Mouse (Mus musculus) liver, postnatal 0 days (tissue): Measurements from ENCODE around the gene Dagla. TPM values are rescaled to one million over a fixed set of nuclear protein-coding genes. Genes with fewer than 3 reads are reported as not detected.

Experiments
- ATAC-seq: fragments of 200-750 bp; cut with Nextera tagmentation; 2 replicates; pipeline ENCODE4 v1.8.0; 2017; ENCODE audit warnings: mild to moderate bottlenecking, moderate library complexity
- DNase-seq: peaks from one replicate; pipeline ENCODE4 v3.0.0-alpha.2; 2016
- H3K27ac ChIP-seq: fragments of 300-500 bp; sonication (generic); 2 replicates; pipeline ENCODE4 v1.5.1; 2014; ENCODE audit warnings: antibody characterized with exemption, moderate library complexity, mild to moderate bottlenecking, low read depth
- H3K27me3 ChIP-seq: fragments of 300-500 bp; sonication (generic); 2 replicates; pipeline ENCODE4 v1.6.1; 2014; ENCODE audit warnings: low read length, control low read depth, mixed read lengths; ENCODE audit not compliant: insufficient read depth
- H3K36me3 ChIP-seq: fragments of 300-500 bp; sonication (generic); replicated peaks from 2 replicates; pipeline ENCODE4 v1.6.1; 2014; ENCODE audit warnings: mild to moderate bottlenecking, control low read depth, low read length, moderate library complexity, mixed read lengths; ENCODE audit not compliant: insufficient read depth
- H3K4me1 ChIP-seq: fragments of 300-500 bp; sonication (generic); 2 replicates; pipeline ENCODE4 v1.6.1; 2014; ENCODE audit warnings: antibody characterized with exemption, mild to moderate bottlenecking, control low read depth; ENCODE audit not compliant: insufficient read depth
- H3K4me2 ChIP-seq: fragments of 300-500 bp; sonication (generic); 2 replicates; pipeline ENCODE4 v1.6.1; 2014; ENCODE audit warnings: low read depth, mild to moderate bottlenecking, low read length, moderate library complexity, mixed read lengths
- H3K4me3 ChIP-seq: fragments of 300-500 bp; sonication (generic); 2 replicates; pipeline ENCODE4 v1.5.1; 2014; ENCODE audit warnings: low read depth, low read length
- H3K9ac ChIP-seq: fragments of 300-500 bp; sonication (generic); replicated peaks from 2 replicates; pipeline ENCODE4 v1.6.1; 2014; ENCODE audit warnings: mild to moderate bottlenecking, moderate library complexity
- H3K9me3 ChIP-seq: fragments of 300-500 bp; sonication (generic); 2 replicates; pipeline ENCODE4 v1.6.1; 2016; ENCODE audit warnings: mild to moderate bottlenecking, control low read depth, low read length, mixed read lengths
- CTCF ChIP-seq: sonication (generic); IDR thresholded peaks from 2 replicates; pipeline ENCODE4 v1.5.1; 2016; ENCODE audit warnings: antibody characterized with exemption, low read depth
- EP300 ChIP-seq: IDR thresholded peaks from 2 replicates; pipeline ENCODE4 v1.6.1; 2016; ENCODE audit warnings: antibody characterized with exemption, low read depth, mild to moderate bottlenecking
- WGBS: fragments of 180-500 bp; shearing (Covaris S2); extraction: QIAGEN DNeasy Blood & Tissue Kit; methylation state at CpG from one replicate; pipeline ENCODE4 v1.1.7; 2014; ENCODE audit not compliant: insufficient replicate concordance; 5-methylcytosine and 5-hydroxymethylcytosine counted together
- polyA plus RNA-seq: library from polyadenylated mRNA; unstranded; fragments of >200 nt; fragmentation: Nextera tagmentation; extraction: Ambion mirVana; gene quantifications from 2 replicates; pipeline ENCODE4 v1.2.1, GENCODE M21; 2015

The Dagla gene
- polyA plus RNA-seq, 1 experiment from 2014 or later = 0.21 TPM

DNA sequence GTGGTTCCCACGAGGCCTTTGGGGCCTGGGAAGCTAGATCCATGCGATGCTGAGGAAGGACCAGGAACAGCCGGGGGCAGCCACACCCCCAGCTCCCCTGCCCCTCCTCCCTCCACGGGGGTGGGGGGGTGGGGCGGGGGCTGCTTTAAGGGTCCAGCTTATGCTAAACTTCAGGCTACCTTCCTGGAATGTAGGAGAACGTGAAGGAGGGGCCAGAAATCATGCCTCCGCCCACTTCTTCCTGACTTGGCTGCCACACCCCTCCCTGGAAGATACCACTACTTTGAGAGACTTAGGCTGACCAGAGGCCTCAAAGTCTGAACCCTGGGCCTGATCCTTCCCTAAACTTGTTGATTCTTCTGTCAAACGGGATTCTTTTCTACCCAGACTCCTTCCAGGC, 82.0 kb downstream of the Dagla start:
- Histone ChIP-seq H3K4me2 (no peak overlapping the region), H3K9me3 (no peaks in the 10 kb centered on the region), H3K4me3 (no peak overlapping the region), H3K27ac (no peak overlapping the region), H3K36me3 (peaks cover 3% of the 10 kb centered on the region; the same call in 1 of the 2 replicates), H3K9ac (no peak overlapping the region), H3K27me3 (no peaks in the 10 kb centered on the region), H3K4me1 (peaks cover 13% of the 10 kb centered on the region)
- no peak for DNase-seq
- ATAC-seq = no peak
- TF ChIP-seq CTCF (no peak), EP300 (no peak)
- WGBS = 48% methylated on average over 8 of the region's 8 CpGs

- no peak for TF ChIP-seq EP300
- TF ChIP-seq CTCF = no peak
- Histone ChIP-seq H3K4me2 (no peak overlapping the region), H3K9me3 (no peaks in the 10 kb centered on the region), H3K9ac (no peak overlapping the region), H3K27ac (no peak overlapping the region), H3K4me3 (no peak overlapping the region), H3K36me3 (peaks cover 3% of the 10 kb centered on the region; the same call in 1 of the 2 replicates), H3K27me3 (no peaks in the 10 kb centered on the region), H3K4me1 (peaks cover 13% of the 10 kb centered on the region)
- DNase-seq (no peak), ATAC-seq (no peak)
- 46% methylated on average over 4 of the region's 4 CpGs for WGBS
Measured at GRCm38 (mm10) chr19:10221585-10221984, 83.1 kb downstream of the Dagla start.

DNA sequence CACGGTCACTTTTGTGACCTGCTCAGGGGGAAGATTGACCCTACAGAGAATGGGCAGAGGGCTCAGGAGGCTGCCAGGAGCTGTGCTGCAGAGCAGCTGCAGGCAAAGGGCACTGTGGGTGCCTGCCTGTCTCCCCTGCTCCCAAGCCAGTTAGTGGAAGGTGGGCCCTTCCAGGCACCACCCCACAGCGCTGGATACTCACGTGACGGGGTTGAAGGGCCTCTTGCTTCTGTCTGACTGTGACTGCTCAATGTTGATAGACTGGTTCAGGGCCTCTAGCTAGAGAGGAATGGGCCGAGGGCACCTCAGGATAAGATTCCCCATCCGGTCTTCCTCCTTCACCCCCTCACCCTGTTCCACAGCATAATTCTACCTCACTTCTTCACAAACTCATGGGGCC, 85.1 kb downstream of the Dagla start:
- no peaks in the 10 kb centered on the region for H3K27me3 ChIP-seq
- H3K9ac ChIP-seq = no peak overlapping the region
- ATAC-seq (no peak), DNase-seq (no peak)
- H3K9me3 ChIP-seq = no peaks in the 10 kb centered on the region
- no peaks in the 10 kb centered on the region for H3K4me1 ChIP-seq
- peaks cover 3% of the 10 kb centered on the region; the same call in 1 of the 2 replicates for H3K36me3 ChIP-seq
- H3K4me2 ChIP-seq = no peak overlapping the region
- H3K27ac ChIP-seq = no peak overlapping the region
- H3K4me3 ChIP-seq = no peak overlapping the region
- WGBS = 64% methylated on average over 6 of the region's 6 CpGs
- TF ChIP-seq CTCF (no peak), EP300 (no peak)

DNA sequence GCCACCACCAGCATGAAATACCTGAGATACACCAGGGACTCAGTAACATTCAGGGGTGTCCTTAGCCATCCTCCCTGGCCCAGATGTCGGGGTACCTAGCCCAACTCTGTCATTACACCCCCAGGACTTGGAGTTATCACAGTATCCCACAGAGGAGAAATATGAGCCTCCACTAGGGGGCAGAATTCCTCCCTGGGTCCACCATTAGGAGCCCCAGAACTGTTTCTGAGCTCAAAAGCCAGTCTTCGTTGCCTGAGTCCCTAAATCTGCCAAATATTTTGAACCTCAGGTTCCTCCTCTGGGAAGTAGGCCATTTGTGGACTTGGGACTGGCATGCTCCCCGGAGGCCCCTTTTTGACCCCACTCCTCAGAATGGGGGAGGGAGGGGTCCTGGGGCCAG, 85.6 kb downstream of the Dagla start:
- no peak for TF ChIP-seq EP300
- peak; percentile 81 for TF ChIP-seq CTCF
- no peak overlapping the region for H3K4me2 ChIP-seq
- DNase-seq (peak; percentile 60), ATAC-seq (peak; percentile 64)
- peaks cover 3% of the 10 kb centered on the region; the same call in 1 of the 2 replicates for H3K36me3 ChIP-seq
- H3K27ac ChIP-seq = no peak overlapping the region
- H3K9ac ChIP-seq = no peak overlapping the region
- no peaks in the 10 kb centered on the region for H3K9me3 ChIP-seq
- no peaks in the 10 kb centered on the region for H3K4me1 ChIP-seq
- H3K27me3 ChIP-seq = no peaks in the 10 kb centered on the region
- WGBS = 34% methylated on average over 3 of the region's 3 CpGs
- no peak overlapping the region for H3K4me3 ChIP-seq

DNA sequence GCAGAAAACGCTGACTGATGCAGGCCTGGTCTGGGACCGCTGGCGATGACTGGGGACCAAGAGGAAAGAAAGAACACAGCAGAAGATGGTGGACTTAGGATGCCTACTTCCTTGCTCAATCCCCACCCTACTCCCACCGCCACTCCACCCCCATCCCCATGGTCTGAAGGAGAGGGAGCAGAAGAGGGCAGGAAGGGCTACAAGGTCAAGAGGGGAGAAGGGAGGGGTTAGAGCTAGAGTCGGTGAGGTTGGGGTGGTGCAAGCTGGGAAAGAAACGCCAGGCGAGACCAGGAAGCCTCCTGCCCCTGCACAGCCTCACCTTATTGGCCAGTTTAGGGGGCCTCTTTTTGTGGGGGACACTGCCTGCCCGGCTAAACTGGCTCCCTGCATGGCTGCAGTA, 88.6 kb downstream of the Dagla start:
- Histone ChIP-seq H3K4me3 (no peak overlapping the region), H3K27me3 (no peaks in the 10 kb centered on the region), H3K4me2 (no peak overlapping the region), H3K27ac (no peak overlapping the region), H3K9me3 (no peaks in the 10 kb centered on the region), H3K4me1 (no peaks in the 10 kb centered on the region), H3K36me3 (peaks cover 7% of the 10 kb centered on the region), H3K9ac (no peak overlapping the region)
- ATAC-seq = no peak
- DNase-seq = no peak
- 66% methylated on average over 8 of the region's 8 CpGs for WGBS
- TF ChIP-seq CTCF = no peak
- TF ChIP-seq EP300 = no peak

- ATAC-seq (no peak), DNase-seq (no peak)
- Histone ChIP-seq H3K9ac (no peak overlapping the region), H3K4me2 (no peak overlapping the region), H3K27me3 (no peaks in the 10 kb centered on the region), H3K9me3 (no peaks in the 10 kb centered on the region), H3K4me1 (no peaks in the 10 kb centered on the region), H3K27ac (no peak overlapping the region), H3K36me3 (peaks cover 21% of the 10 kb centered on the region), H3K4me3 (no peak overlapping the region)
- WGBS = 77% methylated on average over 10 of the region's 10 CpGs
- TF ChIP-seq CTCF = no peak
- no peak for TF ChIP-seq EP300
Measured at GRCm38 (mm10) chr19:10213796-10214471, 90.7 kb downstream of the Dagla start.

DNA sequence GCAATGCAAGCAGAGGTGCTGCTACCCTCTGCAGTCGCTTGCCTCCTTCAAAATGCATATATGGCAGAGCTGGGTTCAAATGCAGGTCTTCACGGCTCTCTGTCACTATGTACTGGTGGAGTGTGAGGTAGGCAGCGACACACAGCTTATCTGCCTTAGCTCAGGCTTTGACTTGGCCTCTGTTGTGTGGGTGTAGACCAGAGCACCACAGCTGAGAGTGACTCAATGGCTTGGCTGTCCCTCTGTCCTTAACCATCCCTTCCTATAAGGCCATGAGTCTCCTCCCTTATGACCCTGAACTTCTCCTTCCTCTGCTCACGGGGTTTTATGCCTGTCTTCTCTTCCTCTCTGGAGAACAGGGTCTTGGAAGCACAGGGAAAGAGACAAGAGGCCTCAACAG, 93.8 kb downstream of the Dagla start:
- Histone ChIP-seq H3K9me3 (no peaks in the 10 kb centered on the region), H3K27me3 (no peaks in the 10 kb centered on the region), H3K4me3 (no peak overlapping the region), H3K36me3 (peaks cover 30% of the 10 kb centered on the region), H3K27ac (no peak overlapping the region), H3K9ac (no peak overlapping the region), H3K4me1 (no peaks in the 10 kb centered on the region), H3K4me2 (no peak overlapping the region)
- ATAC-seq (no peak), DNase-seq (no peak)
- 52% methylated on average over 4 of the region's 4 CpGs for WGBS
- no peak for TF ChIP-seq EP300
- TF ChIP-seq CTCF = no peak
